Mouse (Mus musculus): ENCODE measurements around the gene Col9a3. TPM values are rescaled to one million over a fixed set of nuclear protein-coding genes. Genes with fewer than 3 reads are reported as not detected.

Col9a3 gene
- 0.20 TPM for polyA plus RNA-seq (2014; fragmentation: Illumina TruSeq; extraction: RNeasy Lipid Tissue Mini Kit (QIAGEN cat#74804))

DNA sequence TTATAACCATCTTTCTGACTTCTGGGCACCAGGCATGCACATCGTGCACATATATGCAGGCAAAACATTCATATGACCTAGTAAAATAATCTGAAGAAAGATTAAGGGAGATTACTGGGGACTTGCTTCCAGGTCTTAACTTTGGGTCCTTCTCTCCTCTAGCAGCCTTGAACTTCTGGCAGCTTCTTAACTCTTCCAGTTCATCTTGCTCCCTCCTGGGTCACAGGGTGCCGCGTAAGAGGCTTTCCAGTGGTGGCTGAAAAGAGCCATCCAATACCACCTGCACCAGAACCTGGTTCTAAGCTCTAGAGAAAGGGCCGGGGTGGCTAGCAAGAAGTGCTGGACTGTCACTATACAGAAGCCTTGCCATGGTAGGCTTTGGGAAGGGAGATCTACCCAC lies at the start of gene Col9a3:
Gene Col9a3 (plus strand): TSS at position 301 of the 400 bp plus-strand sequence.

DNA sequence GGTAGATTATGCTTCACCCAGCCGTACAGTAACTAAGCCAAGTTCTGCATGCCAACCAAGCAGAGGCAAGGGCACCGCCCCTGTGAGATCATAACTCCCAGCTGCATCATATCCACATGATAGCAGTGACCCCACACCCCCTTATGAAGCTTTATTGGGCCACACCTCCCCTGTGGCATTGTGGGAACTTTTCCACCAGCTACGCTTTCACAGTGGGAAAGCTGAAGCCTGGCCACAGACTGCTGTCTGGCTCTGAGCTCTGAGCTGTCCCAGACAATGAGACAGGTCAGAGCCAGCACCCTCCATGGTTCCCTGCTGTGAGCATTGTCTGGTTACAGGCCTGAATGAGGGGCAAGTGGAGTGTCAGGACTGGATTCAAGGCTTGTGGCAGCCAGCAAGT lies 16.6 kb upstream of the Col9a3 start, which contains the start of gene Mrgbp:
Gene Mrgbp (plus strand): TSS at position 303 of the 400 bp plus-strand sequence.

DNA sequence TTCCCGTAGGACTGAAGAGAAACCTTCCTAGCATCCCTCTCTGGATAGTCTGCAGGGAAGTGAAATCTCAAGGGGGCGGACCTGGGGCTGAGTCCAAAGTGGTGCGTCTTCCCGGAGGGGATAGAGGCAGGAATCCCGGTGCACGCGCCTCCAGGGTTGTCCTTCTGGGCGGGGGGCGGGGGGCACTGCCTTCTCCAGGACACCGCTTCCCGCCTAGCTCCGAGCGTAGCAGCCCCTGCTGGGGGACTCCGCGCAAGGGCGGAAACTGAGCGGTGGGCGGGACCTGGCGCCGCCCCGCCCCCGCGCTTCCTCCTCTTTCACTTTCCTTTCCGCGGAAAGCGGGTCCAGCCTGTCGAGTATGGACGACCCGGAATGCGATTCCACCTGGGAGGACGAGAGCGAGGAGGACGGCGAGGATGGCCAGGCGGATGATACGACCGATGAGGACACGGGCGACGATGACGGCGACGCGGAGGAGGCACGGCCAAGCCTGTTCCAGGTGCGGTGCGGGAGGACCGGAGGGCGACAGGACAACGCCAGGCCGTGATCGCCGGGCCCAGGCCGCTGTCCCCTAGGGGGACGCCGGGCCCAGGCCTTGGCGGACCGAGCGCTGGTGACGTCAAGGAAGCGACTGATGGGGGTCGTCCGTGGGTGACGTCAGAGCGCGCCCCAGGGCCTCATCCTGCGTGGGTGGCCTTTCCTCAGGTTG lies 8.3 kb upstream of the Col9a3 start, which contains the start of gene Ogfr:
Gene Ogfr (plus strand): TSS at position 123 of the 709 bp plus-strand sequence.

GRCm38 (mm10) chr2:180642555-180643260 lies 45.1 kb downstream of the Col9a3 start, which contains the start of gene Tcfl5:
Gene Tcfl5 (minus strand): TSS chr2:180642708.

Other genes starting within 250 kb of the Col9a3 start
- gene Slco4a1, start 141.5 kb upstream of the Col9a3 start, polyA plus RNA-seq (2014; fragmentation: Illumina TruSeq; extraction: RNeasy Lipid Tissue Mini Kit (QIAGEN cat#74804)): not detected
- not detected for gene Ntsr1, start 97.8 kb upstream of the Col9a3 start, polyA plus RNA-seq (2014; fragmentation: Illumina TruSeq; extraction: RNeasy Lipid Tissue Mini Kit (QIAGEN cat#74804))
- 20.0 TPM for gene Mrgbp, start 16.5 kb upstream of the Col9a3 start, polyA plus RNA-seq (2014; fragmentation: Illumina TruSeq; extraction: RNeasy Lipid Tissue Mini Kit (QIAGEN cat#74804))
- gene Ogfr, start 8.5 kb upstream of the Col9a3 start, polyA plus RNA-seq (2014; fragmentation: Illumina TruSeq; extraction: RNeasy Lipid Tissue Mini Kit (QIAGEN cat#74804)): 19.6 TPM
- gene Tcfl5, start 44.9 kb downstream of the Col9a3 start, polyA plus RNA-seq (2014; fragmentation: Illumina TruSeq; extraction: RNeasy Lipid Tissue Mini Kit (QIAGEN cat#74804)): 0.71 TPM
- gene Dido1, start 112.2 kb downstream of the Col9a3 start, polyA plus RNA-seq (2014; fragmentation: Illumina TruSeq; extraction: RNeasy Lipid Tissue Mini Kit (QIAGEN cat#74804)): 20.8 TPM
- gene Gid8, start 112.3 kb downstream of the Col9a3 start, polyA plus RNA-seq (2014; fragmentation: Illumina TruSeq; extraction: RNeasy Lipid Tissue Mini Kit (QIAGEN cat#74804)): 64.2 TPM
- gene Slc17a9, start 127.5 kb downstream of the Col9a3 start, polyA plus RNA-seq (2014; fragmentation: Illumina TruSeq; extraction: RNeasy Lipid Tissue Mini Kit (QIAGEN cat#74804)): 0.51 TPM
- gene Bhlhe23, start 179.1 kb downstream of the Col9a3 start, polyA plus RNA-seq (2014; fragmentation: Illumina TruSeq; extraction: RNeasy Lipid Tissue Mini Kit (QIAGEN cat#74804)): not detected